Mouse (Mus musculus) stomach, postnatal 0 days (tissue): ENCODE measurements around the gene Irx2.

Source experiments
- CTCF ChIP-seq: IDR thresholded peaks from 2 replicates; pipeline ENCODE4 v1.5.1; 2016; ENCODE audit warnings: antibody characterized with exemption, low read depth, mild to moderate bottlenecking, moderate library complexity
- EP300 ChIP-seq: optimal IDR thresholded peaks from 2 replicates; pipeline ENCODE3; 2016; ENCODE audit warnings: antibody characterized with exemption

GRCm38 (mm10) chr13:72634752-72635315 lies 6.2 kb downstream of the Irx2 start:
- TF ChIP-seq CTCF (no peak), EP300 (no peak)
